Mouse (Mus musculus): ENCODE data around the gene Map3k5. TPM values are rescaled to one million over a fixed set of nuclear protein-coding genes. Genes with fewer than 3 reads are reported as not detected.

The Map3k5 gene
- polyA plus RNA-seq, 1 experiment from 2014 or later: 0.50 TPM

GRCm38 (mm10) chr10:19949106-19949505, 14.8 kb downstream of the Map3k5 start:
- WGBS: 81% methylated on average over 4 of the region's 4 CpGs

GRCm38 (mm10) chr10:19953032-19953761, 18.9 kb downstream of the Map3k5 start:
- Histone ChIP-seq H3K27me3 (no peaks in the 10 kb centered on the region), H3K4me1 (replicated peaks) (no peaks in the 10 kb centered on the region), H3K27ac (no peak overlapping the region), H3K9me3 (no peaks in the 10 kb centered on the region), H3K4me2 (replicated peaks) (no peak overlapping the region), H3K9ac (replicated peaks) (no peak overlapping the region), H3K36me3 (no peaks in the 10 kb centered on the region), H3K4me3 (replicated peaks) (no peak overlapping the region)
- WGBS: 84% methylated on average over 11 of the region's 11 CpGs
- ATAC-seq: no peak

More at GRCm38 (mm10) chr10:19949106-19949505, 14.8 kb downstream of the Map3k5 start:
- H3K9ac ChIP-seq (replicated peaks): no peak overlapping the region
- no peaks in the 10 kb centered on the region for H3K4me1 ChIP-seq (replicated peaks)
- no peaks in the 10 kb centered on the region for H3K9me3 ChIP-seq
- H3K27me3 ChIP-seq: no peaks in the 10 kb centered on the region
- H3K27ac ChIP-seq: no peak overlapping the region
- H3K4me3 ChIP-seq (replicated peaks): no peak overlapping the region
- H3K4me2 ChIP-seq (replicated peaks): no peak overlapping the region
- H3K36me3 ChIP-seq: no peaks in the 10 kb centered on the region
- no peak for ATAC-seq

- 91% methylated on average over 3 of the region's 3 CpGs for WGBS
- Histone ChIP-seq H3K27ac (no peak overlapping the region), H3K4me3 (replicated peaks) (no peak overlapping the region), H3K27me3 (no peaks in the 10 kb centered on the region), H3K4me1 (replicated peaks) (no peaks in the 10 kb centered on the region), H3K36me3 (no peaks in the 10 kb centered on the region), H3K4me2 (replicated peaks) (no peak overlapping the region), H3K9me3 (no peaks in the 10 kb centered on the region), H3K9ac (replicated peaks) (no peak overlapping the region)
- no peak for ATAC-seq
These were observed 20.3 kb downstream of the Map3k5 start for GRCm38 (mm10) chr10:19954572-19954971.

- Histone ChIP-seq H3K27ac (no peak overlapping the region), H3K36me3 (no peaks in the 10 kb centered on the region)
These were observed 21.5 kb downstream of the Map3k5 start for GRCm38 (mm10) chr10:19955817-19956216.

GRCm38 (mm10) chr10:19956745-19957144, 22.5 kb downstream of the Map3k5 start:
- H3K4me2 ChIP-seq (replicated peaks): no peak overlapping the region
- no peak overlapping the region for H3K4me3 ChIP-seq (replicated peaks)
- WGBS: 82% methylated on average over 6 of the region's 6 CpGs
- no peaks in the 10 kb centered on the region for H3K36me3 ChIP-seq
- H3K9me3 ChIP-seq: no peaks in the 10 kb centered on the region
- no peak overlapping the region for H3K9ac ChIP-seq (replicated peaks)
- no peaks in the 10 kb centered on the region for H3K27me3 ChIP-seq
- no peak for ATAC-seq
- H3K4me1 ChIP-seq (replicated peaks): no peaks in the 10 kb centered on the region
- H3K27ac ChIP-seq: no peak overlapping the region

More at GRCm38 (mm10) chr10:19955817-19956216, 21.5 kb downstream of the Map3k5 start:
- WGBS: 90% methylated on average over 6 of the region's 6 CpGs
- Histone ChIP-seq H3K27me3 (no peaks in the 10 kb centered on the region), H3K4me1 (replicated peaks) (no peaks in the 10 kb centered on the region), H3K4me3 (replicated peaks) (no peak overlapping the region), H3K9ac (replicated peaks) (no peak overlapping the region), H3K4me2 (replicated peaks) (no peak overlapping the region), H3K9me3 (no peaks in the 10 kb centered on the region)
- ATAC-seq: no peak

GRCm38 (mm10) chr10:19960831-19961380, 26.6 kb downstream of the Map3k5 start:
- Histone ChIP-seq H3K9me3 (no peaks in the 10 kb centered on the region), H3K4me2 (replicated peaks) (no peak overlapping the region), H3K27me3 (no peaks in the 10 kb centered on the region), H3K9ac (replicated peaks) (no peak overlapping the region), H3K36me3 (no peaks in the 10 kb centered on the region), H3K4me1 (replicated peaks) (no peaks in the 10 kb centered on the region), H3K27ac (no peak overlapping the region), H3K4me3 (replicated peaks) (no peak overlapping the region)
- 86% methylated on average over 6 of the region's 6 CpGs for WGBS
- ATAC-seq: no peak

GRCm38 (mm10) chr10:19962746-19963145, 28.5 kb downstream of the Map3k5 start:
- no peak overlapping the region for H3K4me3 ChIP-seq (replicated peaks)
- ATAC-seq: no peak
- no peaks in the 10 kb centered on the region for H3K4me1 ChIP-seq (replicated peaks)
- WGBS: 87% methylated on average over 4 of the region's 4 CpGs
- no peak overlapping the region for H3K27ac ChIP-seq
- no peak overlapping the region for H3K4me2 ChIP-seq (replicated peaks)
- no peaks in the 10 kb centered on the region for H3K9me3 ChIP-seq
- no peaks in the 10 kb centered on the region for H3K27me3 ChIP-seq
- H3K9ac ChIP-seq (replicated peaks): no peak overlapping the region
- H3K36me3 ChIP-seq: no peaks in the 10 kb centered on the region

- H3K36me3 ChIP-seq: no peaks in the 10 kb centered on the region
- no peak for ATAC-seq
- H3K27me3 ChIP-seq: no peaks in the 10 kb centered on the region
- 57% methylated on average over 1 of the region's 1 CpGs for WGBS
- H3K9me3 ChIP-seq: no peaks in the 10 kb centered on the region
- no peak overlapping the region for H3K27ac ChIP-seq
- no peaks in the 10 kb centered on the region for H3K4me1 ChIP-seq (replicated peaks)
- no peak overlapping the region for H3K4me3 ChIP-seq (replicated peaks)
- no peak overlapping the region for H3K4me2 ChIP-seq (replicated peaks)
- no peak overlapping the region for H3K9ac ChIP-seq (replicated peaks)
These were observed 28.9 kb downstream of the Map3k5 start for GRCm38 (mm10) chr10:19963206-19963605.

GRCm38 (mm10) chr10:19964105-19964504, 29.8 kb downstream of the Map3k5 start:
- H3K4me3 ChIP-seq (replicated peaks): no peak overlapping the region
- H3K27ac ChIP-seq: no peak overlapping the region
- no peak overlapping the region for H3K9ac ChIP-seq (replicated peaks)
- no peaks in the 10 kb centered on the region for H3K27me3 ChIP-seq
- H3K9me3 ChIP-seq: no peaks in the 10 kb centered on the region
- no peaks in the 10 kb centered on the region for H3K4me1 ChIP-seq (replicated peaks)
- H3K36me3 ChIP-seq: no peaks in the 10 kb centered on the region
- ATAC-seq: no peak
- no peak overlapping the region for H3K4me2 ChIP-seq (replicated peaks)
- WGBS: 93% methylated on average over 4 of the region's 4 CpGs

- H3K9ac ChIP-seq (replicated peaks): no peak overlapping the region
- no peaks in the 10 kb centered on the region for H3K9me3 ChIP-seq
- no peak for ATAC-seq
- WGBS: 78% methylated on average over 6 of the region's 6 CpGs
- no peak overlapping the region for H3K4me3 ChIP-seq (replicated peaks)
- no peak overlapping the region for H3K27ac ChIP-seq
- H3K4me2 ChIP-seq (replicated peaks): no peak overlapping the region
- H3K27me3 ChIP-seq: no peaks in the 10 kb centered on the region
- no peaks in the 10 kb centered on the region for H3K4me1 ChIP-seq (replicated peaks)
- H3K36me3 ChIP-seq: no peaks in the 10 kb centered on the region
These were observed 32.3 kb downstream of the Map3k5 start for GRCm38 (mm10) chr10:19966597-19966996.

- H3K4me2 ChIP-seq (replicated peaks): no peak overlapping the region
- H3K9me3 ChIP-seq: no peaks in the 10 kb centered on the region
- no peak overlapping the region for H3K4me3 ChIP-seq (replicated peaks)
- H3K27ac ChIP-seq: no peak overlapping the region
- H3K27me3 ChIP-seq: no peaks in the 10 kb centered on the region
- H3K4me1 ChIP-seq (replicated peaks): no peaks in the 10 kb centered on the region
- no peaks in the 10 kb centered on the region for H3K36me3 ChIP-seq
- WGBS: 78% methylated on average over 8 of the region's 8 CpGs
- H3K9ac ChIP-seq (replicated peaks): no peak overlapping the region
- ATAC-seq: no peak
These were observed 34.2 kb downstream of the Map3k5 start for GRCm38 (mm10) chr10:19968445-19968844.

GRCm38 (mm10) chr10:19969831-19970460, 35.7 kb downstream of the Map3k5 start:
- no peaks in the 10 kb centered on the region for H3K27me3 ChIP-seq
- 89% methylated on average over 14 of the region's 14 CpGs for WGBS
- no peak overlapping the region for H3K9ac ChIP-seq (replicated peaks)
- H3K4me2 ChIP-seq (replicated peaks): no peak overlapping the region
- H3K4me1 ChIP-seq (replicated peaks): no peaks in the 10 kb centered on the region
- H3K36me3 ChIP-seq: no peaks in the 10 kb centered on the region
- no peaks in the 10 kb centered on the region for H3K9me3 ChIP-seq
- no peak overlapping the region for H3K27ac ChIP-seq
- no peak for ATAC-seq
- H3K4me3 ChIP-seq (replicated peaks): no peak overlapping the region

Data from midbrain, embryonic 13.5 days (tissue).